Mouse (Mus musculus) spleen, embryonic (tissue): ENCODE data around the gene Zg16.
"Not testable (repeated sequence)": the region's sequence is repeated elsewhere in the genome, so short reads cannot be mapped to it uniquely, and the experiment has no call there.

ENCODE experiments used
- CTCF ChIA-PET: fragments of 350-600 bp; sonication (Branson Sonifier 250); formaldehyde crosslinking; loops from one replicate; lab custom pipeline; 2022; lab: Charles Lee

Zg16 gene

GRCm38 (mm10) chr7:127104560-127105332 is 17.6 kb upstream of the Zg16 start:
- CTCF ChIA-PET: interaction anchor here (0.7 to 1.1 kb wide), 2 partner anchors 76 to 88 kb away, joined by 3 to 4 read pairs; partner anchors contain the start of gene Pagr1b

DNA sequence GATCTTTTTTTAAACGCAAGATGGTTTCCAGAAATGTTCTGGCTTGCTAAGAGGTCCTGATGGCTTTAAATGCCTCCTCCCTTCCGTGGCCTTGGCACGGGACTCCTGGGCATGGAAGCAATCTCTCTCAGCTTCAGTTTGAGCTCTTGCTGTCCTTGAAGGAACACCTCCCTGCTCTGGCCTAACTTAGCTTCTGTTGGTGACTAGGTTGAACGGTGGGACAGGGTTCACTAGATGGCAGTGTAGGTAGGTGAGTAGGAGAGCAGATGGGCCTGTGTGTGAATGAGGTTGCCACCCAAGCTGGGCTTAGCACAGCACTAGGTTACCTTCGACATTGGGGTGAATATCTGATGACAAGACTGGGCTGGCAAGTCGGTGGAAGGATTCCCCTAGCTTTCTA is 16.8 kb upstream of the Zg16 start:
- CTCF ChIA-PET: interaction anchor here (0.7 to 1.1 kb wide), 2 partner anchors 75 to 87 kb away, joined by 3 to 4 read pairs; partner anchors contain the start of gene Pagr1b

- CTCF ChIA-PET: no interaction called here
Measured at GRCm38 (mm10) chr7:127102148-127102547, 15.0 kb upstream of the Zg16 start.

DNA sequence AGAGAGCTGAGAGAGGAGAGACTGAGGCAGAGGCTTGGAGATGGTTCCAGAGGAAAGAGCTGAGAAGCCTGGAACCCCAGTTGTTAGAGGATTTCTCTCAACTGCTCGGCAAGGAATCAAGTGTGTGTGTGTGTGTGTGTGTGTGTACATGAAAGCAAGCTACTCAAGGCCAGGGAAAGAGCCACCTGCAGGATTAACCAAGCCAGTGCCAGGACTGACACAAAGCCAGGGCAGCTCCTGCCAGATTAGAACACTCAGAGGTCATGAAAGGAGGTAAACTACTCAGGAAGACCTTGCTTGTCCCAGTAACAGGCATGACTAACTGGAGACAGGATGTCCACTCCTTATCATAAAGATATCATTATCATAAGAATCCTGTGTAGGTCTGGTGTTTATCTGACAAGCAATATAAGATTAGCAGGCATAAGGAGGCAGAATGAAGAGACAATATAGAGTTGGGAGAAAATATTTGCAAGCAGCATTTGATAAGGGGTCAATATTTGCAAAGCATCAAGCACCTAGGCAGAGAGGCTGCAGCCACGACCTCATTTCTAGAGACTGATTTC is 14.4 kb upstream of the Zg16 start:
- CTCF ChIA-PET: interaction anchor here (0.6 to 0.7 kb wide), 2 partner anchors 14 to 24 kb away, joined by 3 to 8 read pairs; no protein-coding TSS in a partner anchor

DNA sequence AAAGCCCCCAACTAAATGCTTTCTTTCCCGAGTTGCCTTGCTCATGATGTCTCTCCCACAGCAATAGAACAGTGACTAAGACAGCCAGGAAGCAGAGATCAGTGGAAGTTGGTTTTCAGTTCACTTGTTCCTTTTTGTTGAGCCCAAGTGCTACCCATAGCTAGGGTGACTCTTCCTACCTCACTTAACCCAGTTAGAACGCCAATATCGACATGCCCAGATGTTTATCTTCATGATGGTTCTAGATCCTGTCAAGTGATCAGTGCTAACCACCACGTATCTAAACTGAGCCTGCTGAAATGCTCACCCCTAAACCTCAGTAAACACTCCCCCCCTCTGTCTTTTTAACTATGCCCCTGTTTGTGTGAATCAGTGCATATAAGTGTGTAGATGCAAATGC is 12.4 kb upstream of the Zg16 start:
- CTCF ChIA-PET: no interaction called here

- CTCF ChIA-PET: no interaction called here
Measured at GRCm38 (mm10) chr7:127098950-127099349, 11.8 kb upstream of the Zg16 start.

GRCm38 (mm10) chr7:127098521-127098920 is 11.4 kb upstream of the Zg16 start:
- CTCF ChIA-PET: interaction anchor here (0.6 kb wide), 1 partner anchor 12 kb away, joined by 4 read pairs; no protein-coding TSS in a partner anchor

DNA sequence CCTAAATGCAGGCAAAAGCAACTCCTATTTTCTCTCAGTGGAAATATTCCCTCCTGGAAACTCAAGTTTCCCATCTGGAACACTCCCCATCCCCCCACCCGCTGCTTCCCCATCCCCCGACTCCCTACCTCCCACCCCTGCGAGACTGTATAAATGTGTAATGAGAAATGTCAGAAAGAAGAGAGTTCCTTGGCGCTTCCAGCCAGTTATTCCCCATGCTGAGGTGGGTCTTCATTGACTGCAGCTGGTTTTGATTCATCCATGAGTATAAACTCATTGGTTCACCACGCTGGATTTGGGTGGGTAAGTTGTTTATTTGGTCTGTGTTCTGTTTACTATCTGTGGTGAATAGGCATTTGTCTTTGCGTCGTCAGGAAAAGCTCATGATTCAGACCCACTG is 9.3 kb upstream of the Zg16 start:
- CTCF ChIA-PET: interaction anchor here (0.6 kb wide), 1 partner anchor 317 kb away, joined by 3 read pairs; no protein-coding TSS in a partner anchor

- CTCF ChIA-PET: no interaction called here
Measured at GRCm38 (mm10) chr7:127093914-127094313, 6.8 kb upstream of the Zg16 start.

DNA sequence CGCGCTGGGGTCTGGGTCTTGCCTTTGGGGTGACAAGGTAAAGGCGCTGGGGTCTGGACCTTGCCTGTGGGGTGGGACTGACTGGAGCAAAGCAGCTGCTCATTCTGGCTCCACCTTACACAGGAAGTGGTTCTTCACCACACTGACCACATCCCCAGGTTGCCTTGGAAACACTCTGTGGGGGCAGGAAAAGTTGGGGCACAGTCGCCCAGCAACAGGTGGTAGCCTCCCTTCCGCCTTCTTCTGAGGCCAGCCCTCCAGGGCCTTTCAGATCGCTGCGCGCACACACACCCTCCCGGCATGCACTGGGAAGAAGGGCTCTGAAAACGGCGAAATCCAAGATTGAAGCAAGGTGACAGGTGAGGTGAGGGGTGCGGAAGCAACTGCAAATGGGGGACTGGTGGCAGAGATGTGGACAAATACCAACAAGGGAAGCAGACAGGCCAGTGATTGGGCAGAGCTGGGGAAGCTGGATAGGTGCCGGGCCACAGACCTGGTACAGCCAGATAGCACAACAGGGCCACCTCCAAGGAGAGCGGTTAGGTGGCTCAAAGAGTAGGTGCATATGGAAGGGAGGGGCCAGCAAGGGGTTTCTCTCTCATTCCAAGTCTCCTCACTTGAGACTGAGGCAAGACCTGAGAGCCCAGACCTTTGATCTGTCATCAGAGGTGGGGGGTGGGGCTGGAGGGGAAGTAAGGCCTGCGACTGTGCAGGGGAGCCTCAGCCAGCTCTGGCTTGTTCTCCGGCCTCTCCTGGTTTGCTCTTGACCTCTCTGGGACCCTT is 4.2 kb upstream of the Zg16 start, which contains the start of gene AI467606:
TSS of gene AI467606 (plus strand) at position 246 of the 783 bp plus-strand sequence.
- CTCF ChIA-PET: no interaction called here

DNA sequence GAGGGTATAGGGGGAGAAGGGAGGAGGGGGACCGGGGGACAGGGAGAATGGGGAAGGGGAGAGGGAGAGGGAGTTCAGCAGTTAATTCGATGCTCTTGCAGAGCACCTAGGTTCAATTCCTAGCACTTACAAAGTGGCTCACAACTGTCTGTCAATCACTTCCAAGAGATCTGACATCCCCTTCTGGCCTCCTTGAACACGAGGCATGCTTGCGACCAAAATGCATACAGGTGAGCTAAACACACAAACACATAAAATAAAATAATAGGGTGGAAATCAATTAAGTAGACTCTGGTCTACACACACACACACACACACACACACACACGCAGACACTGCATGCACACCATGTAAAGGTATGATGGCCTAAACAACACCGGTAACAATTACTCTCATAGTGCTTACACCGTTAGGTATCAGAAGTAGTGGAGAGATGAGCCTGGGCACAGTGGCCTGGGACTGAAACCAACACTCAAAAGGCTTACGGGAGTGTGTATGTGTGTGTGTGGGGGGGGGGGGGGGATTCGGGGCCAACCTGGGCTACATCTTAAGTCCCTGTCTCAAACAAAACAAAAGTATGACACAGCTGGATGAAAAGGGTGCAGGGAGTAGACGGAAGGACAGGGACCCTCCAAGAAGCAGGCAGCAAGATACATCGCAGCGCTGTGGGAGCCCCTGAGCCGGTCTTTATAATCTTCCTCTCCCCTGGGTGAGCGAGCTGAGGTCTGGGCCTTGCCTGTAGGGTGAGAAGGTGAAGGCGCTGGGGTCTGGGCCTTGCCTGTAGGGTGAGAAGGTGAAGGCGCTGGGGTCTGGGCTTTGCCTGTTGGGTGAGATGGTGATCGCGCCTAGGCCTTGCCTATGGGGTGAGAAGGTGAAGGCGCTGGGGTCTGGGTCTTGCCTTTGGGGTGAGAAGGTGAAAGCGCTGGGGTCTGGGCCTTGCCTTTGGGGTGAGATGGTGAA is 3.3 kb upstream of the Zg16 start:
- CTCF ChIA-PET: no interaction called here

- CTCF ChIA-PET: no interaction called here
Measured at GRCm38 (mm10) chr7:127088901-127089845, 2.0 kb upstream of the Zg16 start.

GRCm38 (mm10) chr7:127088083-127088482 is 955 bp upstream of the Zg16 start:
- CTCF ChIA-PET: interaction anchor here (0.7 kb wide), 2 partner anchors 13 to 227 kb away, joined by 4 to 8 read pairs; no protein-coding TSS in a partner anchor

GRCm38 (mm10) chr7:127085751-127086150 is 1.4 kb downstream of the Zg16 start:
- CTCF ChIA-PET: not testable (repeated sequence)

DNA sequence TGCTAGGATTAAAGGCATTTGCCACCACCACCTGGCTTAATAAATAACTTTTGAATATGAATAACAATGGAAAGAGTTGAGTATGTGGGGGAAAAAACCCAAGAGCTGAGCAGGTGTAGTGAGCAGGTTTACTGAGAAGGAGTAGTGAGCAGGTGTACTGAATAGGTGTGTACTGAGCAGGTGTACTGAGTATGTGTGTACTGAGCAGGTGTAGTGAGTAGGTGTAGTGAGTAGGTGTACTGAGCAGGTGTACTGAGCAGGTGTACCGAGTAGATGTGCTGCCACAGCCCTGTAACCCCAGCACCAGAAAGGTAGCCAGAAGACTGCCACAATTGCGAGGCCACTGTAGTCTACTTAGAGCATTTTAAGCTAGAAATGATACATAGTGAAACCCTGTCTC is 2.3 kb downstream of the Zg16 start:
- CTCF ChIA-PET: no interaction called here

DNA sequence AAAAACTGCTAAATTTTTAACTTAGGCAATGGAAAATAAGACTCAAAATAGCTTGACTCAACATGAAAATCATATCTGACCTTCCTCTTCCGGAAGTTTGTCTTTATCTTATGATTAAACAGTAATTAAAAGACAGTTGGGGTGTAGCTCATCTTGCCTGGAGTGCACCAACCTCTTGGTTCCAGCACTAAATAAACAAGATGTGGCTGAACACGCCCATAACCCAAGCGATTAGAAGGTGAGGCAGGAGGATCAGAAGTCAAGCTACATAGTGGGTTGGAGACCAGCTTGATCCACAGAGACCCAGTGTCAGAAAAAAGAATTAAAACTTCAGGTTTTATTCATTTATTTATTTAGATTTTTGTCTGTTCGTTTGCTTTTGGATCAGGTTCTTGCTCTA is 3.4 kb downstream of the Zg16 start:
- CTCF ChIA-PET: no interaction called here

DNA sequence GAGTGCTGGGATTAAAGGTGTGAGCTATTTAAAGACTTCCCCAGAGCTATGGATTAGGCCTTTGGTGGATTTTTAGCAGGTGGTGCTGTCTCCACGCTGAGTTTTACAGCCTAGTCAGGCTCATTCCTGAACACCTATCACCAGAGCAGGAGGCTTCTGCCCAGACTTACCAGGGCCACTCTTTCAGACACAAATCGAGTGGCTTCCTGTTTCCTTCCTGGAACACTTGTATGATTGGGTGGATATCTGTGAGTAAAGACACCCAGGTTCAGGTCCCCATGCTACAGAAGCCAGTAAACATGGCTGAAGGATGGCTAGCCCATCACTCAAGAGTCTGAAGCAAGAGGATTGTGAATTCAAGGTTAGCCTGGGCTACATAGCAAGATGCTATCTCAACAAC is 4.1 kb downstream of the Zg16 start:
- CTCF ChIA-PET: interaction anchor here (1.2 kb wide), 1 partner anchor 13 kb away, joined by 3 read pairs; no protein-coding TSS in a partner anchor

- CTCF ChIA-PET: interaction anchor here (1.2 kb wide), 1 partner anchor 12 kb away, joined by 3 read pairs; no protein-coding TSS in a partner anchor
Measured at GRCm38 (mm10) chr7:127082271-127082670, 4.9 kb downstream of the Zg16 start.

DNA sequence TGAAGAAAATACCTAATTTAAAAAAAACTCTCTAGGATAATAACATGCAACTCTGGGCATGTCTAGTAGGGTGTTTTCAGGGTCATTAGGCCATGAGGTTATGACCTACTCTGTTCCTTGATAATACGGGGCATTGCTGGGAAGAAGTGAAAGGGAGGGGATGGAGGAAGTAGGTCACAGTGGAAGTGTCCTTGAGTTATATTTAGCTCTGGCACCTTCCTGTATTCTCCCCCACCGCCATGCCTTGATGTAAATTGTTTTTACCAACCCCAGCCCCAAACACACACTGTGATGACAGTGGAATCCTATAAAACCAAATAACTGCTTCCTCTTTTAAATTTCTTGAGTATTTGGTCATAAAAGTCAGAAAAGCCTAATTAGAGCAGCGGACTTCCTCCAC is 7.1 kb downstream of the Zg16 start:
- CTCF ChIA-PET: no interaction called here
